ENCODE assay signal across 24 mouse cellular contexts in the genomic region with DNA sequence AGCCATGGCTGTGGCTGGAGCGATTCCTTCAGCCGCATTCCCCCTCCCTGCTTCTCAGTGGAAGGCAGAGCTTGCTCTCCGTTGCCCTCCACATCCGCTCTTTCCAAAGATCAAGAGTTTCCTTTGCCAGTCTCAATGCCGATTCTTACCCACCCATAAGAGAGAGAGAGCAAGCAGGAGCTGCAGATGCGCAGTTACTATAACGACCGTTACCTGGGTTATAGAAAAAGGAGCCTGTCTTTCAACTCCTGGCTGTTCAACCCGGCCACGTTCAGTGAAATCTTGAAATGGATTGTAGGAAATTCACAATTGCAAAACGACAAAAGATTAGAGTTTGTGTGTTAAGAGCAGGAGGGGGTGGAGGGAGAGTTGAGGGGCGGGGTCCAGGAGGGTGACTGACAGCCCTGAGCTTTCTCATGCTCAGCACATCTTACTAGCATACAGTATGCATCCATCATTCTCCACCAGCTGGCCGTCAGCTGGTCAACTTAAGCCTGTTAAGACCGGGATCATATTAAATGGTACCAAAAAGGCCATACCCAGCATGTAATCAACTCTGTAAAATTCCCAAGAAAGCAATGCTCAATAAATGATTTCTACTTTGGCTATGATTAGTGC.
DNase-seq lines count a peak whose midpoint lies in the region; ATAC-seq and TF ChIP-seq lines count a peak whose summit lies in the region.
"Had no signal": no experiment of that assay in that cellular context is flagged by ENCODE, and none has a peak within 500 bp of the region (broad histone marks: within the 10 kb centered on the region; RNA-seq: fewer than 3 reads in every experiment).

No protein-coding gene starts in this region.

- H3K9ac ChIP-seq in forebrain, postnatal 0 days = no peak overlapping the region
- no peak overlapping the region for H3K9ac ChIP-seq in forebrain, embryonic 15.5 days (replicated peaks)
- H3K9ac ChIP-seq in midbrain, embryonic 15.5 days = no peak overlapping the region
- no peak overlapping the region for H3K9ac ChIP-seq in midbrain, embryonic 13.5 days (replicated peaks)
- H3K9ac ChIP-seq: embryonic facial prominence, embryonic 13.5 days; forebrain, embryonic 13.5 days; hindbrain, embryonic 13.5 days; intestine, embryonic 15.5 days had no signal

- H3K4me1 ChIP-seq in forebrain, postnatal 0 days (ENCODE audit: insufficient read depth) = no peaks in the 10 kb centered on the region
- no peaks in the 10 kb centered on the region for H3K4me1 ChIP-seq in forebrain, embryonic 15.5 days
- H3K4me1 ChIP-seq in midbrain, embryonic 15.5 days = no peaks in the 10 kb centered on the region
- no peaks in the 10 kb centered on the region for H3K4me1 ChIP-seq in midbrain, embryonic 13.5 days (replicated peaks)
- 0 out of 2 replicates have a peak, but pooled peaks cover 3% of the 10 kb centered on the region for H3K4me1 ChIP-seq in testis, adult 2 months (ENCODE audit: control insufficient read depth, insufficient read depth, low read length)
- H3K4me1 ChIP-seq: forebrain, embryonic 13.5 days; hindbrain, embryonic 10.5 days; hindbrain, embryonic 13.5 days; intestine, embryonic 15.5 days had no signal

- peak; percentile 71 for ATAC-seq in forebrain, postnatal 0 days
- ATAC-seq in forebrain, embryonic 15.5 days (replicated peaks) = no peak
- peak; percentile 52 for ATAC-seq in midbrain, embryonic 15.5 days (replicated peaks)
- no peak for ATAC-seq in midbrain, embryonic 13.5 days
- ATAC-seq: forebrain, embryonic 13.5 days; hindbrain, embryonic 16.5 days; intestine, embryonic 15.5 days had no signal

- DNase-seq in forebrain, postnatal 0 days = no peak
- no peak for DNase-seq in testis, postnatal 10 days (ENCODE audit: low spot score)
- no peak for DNase-seq in gastrocnemius, postnatal 4 days (ENCODE audit: low spot score in 2 of 2)
- DNase-seq: adrenal gland, postnatal 10 days; adrenal gland, postnatal 36 days; B cell, adult 2 months; cerebellum, adult 18-20 months; cerebellum, adult 9-11 months; cerebellum, postnatal 25 days; gastrocnemius, postnatal 25 days; heart, postnatal 36 days had no signal

- WGBS in forebrain, postnatal 0 days = 80% methylated on average over 14 of the region's 14 CpGs
- WGBS in forebrain, embryonic 15.5 days = 85% methylated on average over 14 of the region's 14 CpGs
- WGBS in midbrain, embryonic 15.5 days = 78% methylated on average over 14 of the region's 14 CpGs
- 84% methylated on average over 14 of the region's 14 CpGs for WGBS in midbrain, embryonic 13.5 days

- H3K36me3 ChIP-seq in forebrain, postnatal 0 days (ENCODE audit: insufficient read depth) = no peaks in the 10 kb centered on the region
- no peaks in the 10 kb centered on the region for H3K36me3 ChIP-seq in forebrain, embryonic 15.5 days
- H3K36me3 ChIP-seq in midbrain, embryonic 15.5 days (replicated peaks) = no peaks in the 10 kb centered on the region
- no peaks in the 10 kb centered on the region for H3K36me3 ChIP-seq in midbrain, embryonic 13.5 days
- no peaks in the 10 kb centered on the region for H3K36me3 ChIP-seq in testis, adult 2 months (ENCODE audit: control insufficient read depth, insufficient read depth, low read length)
- H3K36me3 ChIP-seq: embryonic facial prominence, embryonic 13.5 days; hindbrain, embryonic 13.5 days; intestine, embryonic 15.5 days had no signal

- TF ChIP-seq CTCF in forebrain, postnatal 0 days (IDR thresholded peaks at IDR 0.05; ENCODE audit: low read depth) = no peak
- no peak for TF ChIP-seq CTCF in testis, adult 2 months (IDR thresholded peaks at IDR 0.05; ENCODE audit: control insufficient read depth, insufficient read depth, insufficient replicate concordance, low read depth, low read length)

- no peak overlapping the region for H3K27ac ChIP-seq in forebrain, postnatal 0 days (ENCODE audit: low read depth, low read length)
- H3K27ac ChIP-seq in forebrain, embryonic 15.5 days (replicated peaks) = no peak overlapping the region
- no peak overlapping the region for H3K27ac ChIP-seq in midbrain, embryonic 15.5 days
- H3K27ac ChIP-seq in midbrain, embryonic 13.5 days = no peak overlapping the region
- H3K27ac ChIP-seq in testis, adult 2 months (ENCODE audit: control insufficient read depth, insufficient read depth, low read depth, low read length) = no peak overlapping the region
- H3K27ac ChIP-seq: embryonic facial prominence, embryonic 13.5 days; forebrain, embryonic 10.5 days; forebrain, embryonic 13.5 days; hindbrain, embryonic 10.5 days; hindbrain, embryonic 13.5 days; intestine, embryonic 15.5 days had no signal

- TF ChIP-seq POLR2A in testis, adult 2 months (IDR thresholded peaks at IDR 0.05; ENCODE audit: control insufficient read depth, low read depth, low read length) = no peak

- no peaks in the 10 kb centered on the region for H3K27me3 ChIP-seq in forebrain, postnatal 0 days (ENCODE audit: insufficient read depth, low read length)
- 0 out of 2 replicates have a peak, but pooled peaks cover 3% of the 10 kb centered on the region for H3K27me3 ChIP-seq in forebrain, embryonic 15.5 days
- H3K27me3 ChIP-seq in midbrain, embryonic 15.5 days (replicated peaks) = no peaks in the 10 kb centered on the region
- no peaks in the 10 kb centered on the region; the same call in 1 of the 2 replicates for H3K27me3 ChIP-seq in midbrain, embryonic 13.5 days
- H3K27me3 ChIP-seq in testis, adult 2 months (ENCODE audit: control insufficient read depth, insufficient read depth, low read length) = no peaks in the 10 kb centered on the region
- H3K27me3 ChIP-seq: CH12.LX; embryonic facial prominence, embryonic 13.5 days; forebrain, embryonic 13.5 days; hindbrain, embryonic 13.5 days; intestine, embryonic 15.5 days had no signal

- H3K4me2 ChIP-seq in forebrain, postnatal 0 days (ENCODE audit: low read depth) = no peak overlapping the region
- no peak overlapping the region for H3K4me2 ChIP-seq in forebrain, embryonic 15.5 days (replicated peaks)
- H3K4me2 ChIP-seq in midbrain, embryonic 15.5 days = no peak overlapping the region
- H3K4me2 ChIP-seq in midbrain, embryonic 13.5 days (replicated peaks) = no peak overlapping the region
- H3K4me2 ChIP-seq: embryonic facial prominence, embryonic 13.5 days; forebrain, embryonic 13.5 days; heart, embryonic 11.5 days; hindbrain, embryonic 13.5 days; intestine, embryonic 15.5 days had no signal

- H3K4me3 ChIP-seq in forebrain, postnatal 0 days (ENCODE audit: low read depth, low read length) = no peak overlapping the region
- H3K4me3 ChIP-seq in forebrain, embryonic 15.5 days = no peak overlapping the region
- no peak overlapping the region for H3K4me3 ChIP-seq in midbrain, embryonic 15.5 days
- H3K4me3 ChIP-seq in midbrain, embryonic 13.5 days (replicated peaks) = no peak overlapping the region
- peak overlapping the region; percentile 20; the same call in 1 of the 2 replicates for H3K4me3 ChIP-seq in testis, adult 2 months (ENCODE audit: control insufficient read depth, low read depth, low read length)
- H3K4me3 ChIP-seq: embryonic facial prominence, embryonic 13.5 days; forebrain, embryonic 10.5 days; forebrain, embryonic 13.5 days; hindbrain, embryonic 10.5 days; hindbrain, embryonic 13.5 days; intestine, embryonic 15.5 days had no signal

- H3K9me3 ChIP-seq in forebrain, postnatal 0 days (ENCODE audit: low read length) = no peaks in the 10 kb centered on the region
- no peaks in the 10 kb centered on the region for H3K9me3 ChIP-seq in forebrain, embryonic 15.5 days
- H3K9me3 ChIP-seq in midbrain, embryonic 15.5 days = no peaks in the 10 kb centered on the region
- no peaks in the 10 kb centered on the region for H3K9me3 ChIP-seq in midbrain, embryonic 13.5 days
- H3K9me3 ChIP-seq: embryonic facial prominence, embryonic 13.5 days; forebrain, embryonic 10.5 days; forebrain, embryonic 13.5 days; hindbrain, embryonic 10.5 days; hindbrain, embryonic 13.5 days; intestine, embryonic 15.5 days had no signal

Comparison
In these comparisons a context has a peak if more than half of its experiments do, and no peak if none do; other contexts are left out.
1. ATAC-seq: peak in forebrain, postnatal 0 days (single experiment) and midbrain, embryonic 15.5 days (single experiment); none in forebrain, embryonic 15.5 days (single experiment) and midbrain, embryonic 13.5 days (single experiment).